Mouse (Mus musculus) kidney, postnatal 10 days (tissue): Measurements from ENCODE around the gene Cry2.
"Not testable (repeated sequence)": the region's sequence is repeated elsewhere in the genome, so short reads cannot be mapped to it uniquely, and the experiment has no call there.

Source experiments
- DNase-seq: peaks from one replicate; pipeline ENCODE4 v3.0.0; 2021; ENCODE audit warnings: mixed read lengths

Cry2 gene

GRCm38 (mm10) chr2:92433578-92434374, at the start of gene Cry2:
TSS of gene Cry2 (minus strand) at chr2:92434043.
- DNase-seq, result peak; percentile 99

GRCm38 (mm10) chr2:92483505-92483904, 49.7 kb upstream of the Cry2 start:
- DNase-seq, result no peak

- no peak for DNase-seq
Measured at GRCm38 (mm10) chr2:92482551-92482950, 48.7 kb upstream of the Cry2 start.

GRCm38 (mm10) chr2:92478313-92478688, 44.5 kb upstream of the Cry2 start:
- DNase-seq, result no peak

- no peak for DNase-seq
Measured at GRCm38 (mm10) chr2:92477672-92478312, 43.9 kb upstream of the Cry2 start.

GRCm38 (mm10) chr2:92476580-92476979, 42.7 kb upstream of the Cry2 start:
- DNase-seq, result not testable (repeated sequence)

- no peak for DNase-seq
Measured at GRCm38 (mm10) chr2:92475711-92476110, 41.9 kb upstream of the Cry2 start.

GRCm38 (mm10) chr2:92474920-92475319, 41.1 kb upstream of the Cry2 start:
- no peak for DNase-seq

- DNase-seq, result no peak
Measured at GRCm38 (mm10) chr2:92471886-92472670, 38.2 kb upstream of the Cry2 start.

GRCm38 (mm10) chr2:92464690-92465089, 30.8 kb upstream of the Cry2 start:
- no peak for DNase-seq

- DNase-seq, result no peak
Measured at GRCm38 (mm10) chr2:92461215-92461614, 27.4 kb upstream of the Cry2 start.

GRCm38 (mm10) chr2:92459921-92460707, 26.3 kb upstream of the Cry2 start, which contains the start of gene Slc35c1:
TSS of gene Slc35c1 (minus strand) at chr2:92460538.
- DNase-seq, result peak; percentile 57

- DNase-seq, result peak; percentile 89
Measured at GRCm38 (mm10) chr2:92459141-92459920, 25.5 kb upstream of the Cry2 start.

- DNase-seq, result no peak
Measured at GRCm38 (mm10) chr2:92458481-92458880, 24.6 kb upstream of the Cry2 start.

- DNase-seq, result no peak
Measured at GRCm38 (mm10) chr2:92456970-92457530, 23.2 kb upstream of the Cry2 start.

- DNase-seq, result no peak
Measured at GRCm38 (mm10) chr2:92455704-92456103, 21.9 kb upstream of the Cry2 start.

GRCm38 (mm10) chr2:92454166-92454565, 20.3 kb upstream of the Cry2 start:
- no peak for DNase-seq

- DNase-seq, result no peak
Measured at GRCm38 (mm10) chr2:92451126-92451525, 17.3 kb upstream of the Cry2 start.

- no peak for DNase-seq
Measured at GRCm38 (mm10) chr2:92447121-92447740, 13.4 kb upstream of the Cry2 start.

- DNase-seq, result peak; percentile 66
Measured at GRCm38 (mm10) chr2:92446656-92447055, 12.8 kb upstream of the Cry2 start.

- no peak for DNase-seq
Measured at GRCm38 (mm10) chr2:92445890-92446289, 12.0 kb upstream of the Cry2 start.
